Mouse (Mus musculus) brain, embryonic 18.5 days (tissue): ENCODE results near the gene Dgkg.

Source experiments
- DNase-seq: peaks from one replicate; pipeline ENCODE4 v3.0.0-alpha.2; 2012; ENCODE audit warnings: low read depth, low spot score

Dgkg gene

GRCm38 (mm10) chr16:22548167-22549080 is 108.6 kb downstream of the Dgkg start:
- peak; percentile 56 for DNase-seq

- no peak for DNase-seq
These were observed 109.3 kb downstream of the Dgkg start for GRCm38 (mm10) chr16:22547741-22548140.

- DNase-seq, result no peak
These were observed 111.2 kb downstream of the Dgkg start for GRCm38 (mm10) chr16:22545799-22546198.

- DNase-seq, result peak; percentile 73
These were observed 111.9 kb downstream of the Dgkg start for GRCm38 (mm10) chr16:22545016-22545561.

GRCm38 (mm10) chr16:22542691-22543141 is 114.3 kb downstream of the Dgkg start:
- no peak for DNase-seq

- no peak for DNase-seq
These were observed 117.7 kb downstream of the Dgkg start for GRCm38 (mm10) chr16:22539275-22539674.

GRCm38 (mm10) chr16:22536581-22537160 is 120.3 kb downstream of the Dgkg start:
- no peak for DNase-seq

- DNase-seq, result no peak
These were observed 123.9 kb downstream of the Dgkg start for GRCm38 (mm10) chr16:22533087-22533486.

GRCm38 (mm10) chr16:22531834-22532233 is 125.2 kb downstream of the Dgkg start:
- DNase-seq, result no peak

GRCm38 (mm10) chr16:22531041-22531440 is 126.0 kb downstream of the Dgkg start:
- DNase-seq, result no peak

GRCm38 (mm10) chr16:22527499-22527939 is 129.5 kb downstream of the Dgkg start:
- DNase-seq, result no peak

GRCm38 (mm10) chr16:22526386-22526785 is 130.6 kb downstream of the Dgkg start:
- no peak for DNase-seq

GRCm38 (mm10) chr16:22517431-22518384 is 139.3 kb downstream of the Dgkg start:
- peak; percentile 67 for DNase-seq

GRCm38 (mm10) chr16:22515476-22515875 is 141.5 kb downstream of the Dgkg start:
- DNase-seq, result no peak

GRCm38 (mm10) chr16:22510861-22511637 is 146.0 kb downstream of the Dgkg start:
- no peak for DNase-seq

GRCm38 (mm10) chr16:22508936-22509563 is 148.0 kb downstream of the Dgkg start:
- peak; percentile 49 for DNase-seq

- no peak for DNase-seq
These were observed 151.4 kb downstream of the Dgkg start for GRCm38 (mm10) chr16:22505656-22506055.

- no peak for DNase-seq
These were observed 152.2 kb downstream of the Dgkg start for GRCm38 (mm10) chr16:22504851-22505250.

- DNase-seq, result no peak
These were observed 153.0 kb downstream of the Dgkg start for GRCm38 (mm10) chr16:22504049-22504448.

GRCm38 (mm10) chr16:22503467-22503866 is 153.6 kb downstream of the Dgkg start:
- DNase-seq, result no peak
